Mouse (Mus musculus): ENCODE data around the gene Acsm4.

DNA sequence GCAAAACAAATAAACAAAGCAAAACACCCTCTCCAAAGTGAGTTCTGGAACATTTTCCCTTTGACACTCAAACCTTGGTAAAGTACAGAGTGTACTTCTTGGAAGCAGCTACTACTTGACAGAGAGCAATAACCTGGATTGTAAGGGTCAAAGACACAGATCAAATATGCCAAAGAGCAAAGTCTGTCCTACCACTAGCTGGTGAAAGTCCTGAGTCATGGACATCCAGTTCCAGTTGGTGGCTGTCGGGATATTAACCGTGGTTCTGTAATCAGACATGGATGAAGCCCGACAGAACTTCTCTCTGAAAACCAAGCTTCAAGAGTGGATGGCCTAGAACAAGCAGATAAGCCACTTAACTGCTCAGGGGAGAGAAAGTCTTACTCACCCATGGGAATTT is 21.9 kb upstream of the Acsm4 start:
- TF ChIP-seq POLR2AphosphoS2 (IDR thresholded peaks at IDR 0.05; ENCODE audit: insufficient read length, low read depth), result no peak
- TF ChIP-seq MAX (IDR thresholded peaks at IDR 0.05; ENCODE audit: low read depth), result no peak
- no peak for TF ChIP-seq POLR2A (IDR thresholded peaks at IDR 0.05; ENCODE audit: insufficient read length, low read depth)
- no peak for TF ChIP-seq USF1 (IDR thresholded peaks at IDR 0.05; ENCODE audit: low read depth)
- TF ChIP-seq TCF3 (IDR thresholded peaks at IDR 0.05; ENCODE audit: insufficient read length, low read depth), result no peak
- no peak for TF ChIP-seq CEBPB (IDR thresholded peaks at IDR 0.05; ENCODE audit: insufficient read depth, poor library complexity, severe bottlenecking)
- TF ChIP-seq TCF12 (IDR thresholded peaks at IDR 0.05; ENCODE audit: insufficient read depth, poor library complexity, severe bottlenecking), result no peak

Data from myocyte (in vitro differentiated cells).